Mouse (Mus musculus): ENCODE measurements around the gene Ackr4. TPM values are rescaled to one million over a fixed set of nuclear protein-coding genes. Genes with fewer than 3 reads are reported as not detected.

Ackr4 gene
- total and polyA plus RNA-seq, 2 experiments from 2014 or later = 6.7 to 18.8 TPM

GRCm38 (mm10) chr9:104099060-104099459 lies 27.7 kb downstream of the Ackr4 start:
- Histone ChIP-seq H3K9ac (replicated peaks; ENCODE audit: low read depth, low read length) (no peak overlapping the region), H3K4me3 (ENCODE audit: low read depth, low read length) (no peak overlapping the region), H3K4me1 (ENCODE audit: control insufficient read depth, insufficient read depth) (no peaks in the 10 kb centered on the region), H3K27me3 (ENCODE audit: control insufficient read depth, insufficient read depth, low read length) (no peaks in the 10 kb centered on the region), H3K9me3 (replicated peaks; ENCODE audit: control insufficient read depth, low read length) (no peaks in the 10 kb centered on the region), H3K27ac (ENCODE audit: low read depth) (no peak overlapping the region), H3K4me2 (ENCODE audit: low read depth, low read length) (no peak overlapping the region), H3K36me3 (replicated peaks; ENCODE audit: control insufficient read depth, insufficient read depth, low read length) (peaks cover 22% of the 10 kb centered on the region)
- ATAC-seq (ENCODE audit: insufficient read depth, low read depth) (no peak), DNase-seq (ENCODE audit: low spot score) (no peak)
- 85% methylated on average over 11 of the region's 11 CpGs for WGBS
- no peak for TF ChIP-seq CTCF (IDR thresholded peaks at IDR 0.05; ENCODE audit: low read depth)
- no peak for TF ChIP-seq EP300 (IDR thresholded peaks at IDR 0.05; ENCODE audit: low read depth)

- H3K4me3 ChIP-seq (ENCODE audit: low read depth, low read length) = no peak overlapping the region
- no peak overlapping the region for H3K27ac ChIP-seq (ENCODE audit: low read depth)
- H3K27me3 ChIP-seq (ENCODE audit: control insufficient read depth, insufficient read depth, low read length) = no peaks in the 10 kb centered on the region
- no peak overlapping the region for H3K9ac ChIP-seq (replicated peaks; ENCODE audit: low read depth, low read length)
- TF ChIP-seq CTCF (IDR thresholded peaks at IDR 0.05; ENCODE audit: low read depth) = no peak
- TF ChIP-seq EP300 (IDR thresholded peaks at IDR 0.05; ENCODE audit: low read depth) = no peak
- no peaks in the 10 kb centered on the region for H3K9me3 ChIP-seq (replicated peaks; ENCODE audit: control insufficient read depth, low read length)
- H3K4me1 ChIP-seq (ENCODE audit: control insufficient read depth, insufficient read depth) = no peaks in the 10 kb centered on the region
- H3K36me3 ChIP-seq (replicated peaks; ENCODE audit: control insufficient read depth, insufficient read depth, low read length) = peaks cover 23% of the 10 kb centered on the region
- ATAC-seq (ENCODE audit: insufficient read depth, low read depth) (no peak), DNase-seq (ENCODE audit: low spot score) (no peak)
- 62% methylated on average over 5 of the region's 5 CpGs for WGBS
- H3K4me2 ChIP-seq (ENCODE audit: low read depth, low read length) = no peak overlapping the region
These were observed 28.5 kb downstream of the Ackr4 start for GRCm38 (mm10) chr9:104098256-104098655.

- DNase-seq (ENCODE audit: low spot score) = no peak
- TF ChIP-seq EP300 (IDR thresholded peaks at IDR 0.05; ENCODE audit: low read depth) = no peak
- no peak for TF ChIP-seq CTCF (IDR thresholded peaks at IDR 0.05; ENCODE audit: low read depth)
- no peak overlapping the region for H3K4me2 ChIP-seq (ENCODE audit: low read depth, low read length)
- H3K9ac ChIP-seq (replicated peaks; ENCODE audit: low read depth, low read length) = no peak overlapping the region
- no peak for ATAC-seq (ENCODE audit: insufficient read depth, low read depth)
- WGBS = 88% methylated on average over 5 of the region's 5 CpGs
- H3K4me1 ChIP-seq (ENCODE audit: control insufficient read depth, insufficient read depth) = no peaks in the 10 kb centered on the region; the same call in 1 of the 2 replicates
- H3K9me3 ChIP-seq (replicated peaks; ENCODE audit: control insufficient read depth, low read length) = no peaks in the 10 kb centered on the region
- H3K4me3 ChIP-seq (ENCODE audit: low read depth, low read length) = no peak overlapping the region
- no peak overlapping the region for H3K27ac ChIP-seq (ENCODE audit: low read depth)
- no peaks in the 10 kb centered on the region for H3K27me3 ChIP-seq (ENCODE audit: control insufficient read depth, insufficient read depth, low read length)
- peaks cover 33% of the 10 kb centered on the region for H3K36me3 ChIP-seq (replicated peaks; ENCODE audit: control insufficient read depth, insufficient read depth, low read length)
These were observed 33.8 kb downstream of the Ackr4 start for GRCm38 (mm10) chr9:104092945-104093344.

GRCm38 (mm10) chr9:104088555-104088954 lies 38.2 kb downstream of the Ackr4 start:
- peaks cover 34% of the 10 kb centered on the region for H3K36me3 ChIP-seq (replicated peaks; ENCODE audit: control insufficient read depth, insufficient read depth, low read length)
- 58% methylated on average over 8 of the region's 8 CpGs for WGBS
- DNase-seq (ENCODE audit: low spot score) = no peak
- TF ChIP-seq CTCF (IDR thresholded peaks at IDR 0.05; ENCODE audit: low read depth) = no peak
- TF ChIP-seq EP300 (IDR thresholded peaks at IDR 0.05; ENCODE audit: low read depth) = no peak
- no peak; the same call in 1 of the 2 replicates for ATAC-seq (ENCODE audit: insufficient read depth, low read depth)
- H3K4me2 ChIP-seq (ENCODE audit: low read depth, low read length) = no peak overlapping the region
- no peaks in the 10 kb centered on the region; the same call in 1 of the 2 replicates for H3K4me1 ChIP-seq (ENCODE audit: control insufficient read depth, insufficient read depth)
- peak overlapping the region; percentile 51 for H3K27ac ChIP-seq (ENCODE audit: low read depth)
- H3K27me3 ChIP-seq (ENCODE audit: control insufficient read depth, insufficient read depth, low read length) = no peaks in the 10 kb centered on the region
- H3K4me3 ChIP-seq (ENCODE audit: low read depth, low read length) = no peak overlapping the region
- no peak overlapping the region; the same call in 1 of the 2 replicates for H3K9ac ChIP-seq (replicated peaks; ENCODE audit: low read depth, low read length)
- no peaks in the 10 kb centered on the region for H3K9me3 ChIP-seq (replicated peaks; ENCODE audit: control insufficient read depth, low read length)

GRCm38 (mm10) chr9:104085730-104086429 lies 40.9 kb downstream of the Ackr4 start:
- 63% methylated on average over 4 of the region's 4 CpGs for WGBS

GRCm38 (mm10) chr9:104080038-104080437 lies 46.7 kb downstream of the Ackr4 start:
- 71% methylated on average over 3 of the region's 3 CpGs for WGBS
- Histone ChIP-seq H3K4me3 (ENCODE audit: low read depth, low read length) (no peak overlapping the region), H3K27ac (ENCODE audit: low read depth) (no peak overlapping the region), H3K9ac (replicated peaks; ENCODE audit: low read depth, low read length) (no peak overlapping the region), H3K36me3 (replicated peaks; ENCODE audit: control insufficient read depth, insufficient read depth, low read length) (peaks cover 22% of the 10 kb centered on the region), H3K27me3 (ENCODE audit: control insufficient read depth, insufficient read depth, low read length) (no peaks in the 10 kb centered on the region), H3K4me1 (ENCODE audit: control insufficient read depth, insufficient read depth) (no peaks in the 10 kb centered on the region), H3K4me2 (ENCODE audit: low read depth, low read length) (no peak overlapping the region), H3K9me3 (replicated peaks; ENCODE audit: control insufficient read depth, low read length) (no peaks in the 10 kb centered on the region)
- ATAC-seq (ENCODE audit: insufficient read depth, low read depth) (no peak), DNase-seq (ENCODE audit: low spot score) (no peak)
- no peak for TF ChIP-seq EP300 (IDR thresholded peaks at IDR 0.05; ENCODE audit: low read depth)
- no peak for TF ChIP-seq CTCF (IDR thresholded peaks at IDR 0.05; ENCODE audit: low read depth)

More at GRCm38 (mm10) chr9:104085730-104086429, 40.9 kb downstream of the Ackr4 start:
- ATAC-seq (ENCODE audit: insufficient read depth, low read depth) (no peak), DNase-seq (ENCODE audit: low spot score) (no peak)
- H3K9ac ChIP-seq (replicated peaks; ENCODE audit: low read depth, low read length) = no peak overlapping the region
- no peak overlapping the region for H3K27ac ChIP-seq (ENCODE audit: low read depth)
- H3K9me3 ChIP-seq (replicated peaks; ENCODE audit: control insufficient read depth, low read length) = no peaks in the 10 kb centered on the region
- no peaks in the 10 kb centered on the region for H3K27me3 ChIP-seq (ENCODE audit: control insufficient read depth, insufficient read depth, low read length)
- no peaks in the 10 kb centered on the region for H3K4me1 ChIP-seq (ENCODE audit: control insufficient read depth, insufficient read depth)
- H3K4me2 ChIP-seq (ENCODE audit: low read depth, low read length) = no peak overlapping the region
- no peak overlapping the region for H3K4me3 ChIP-seq (ENCODE audit: low read depth, low read length)
- TF ChIP-seq CTCF (IDR thresholded peaks at IDR 0.05; ENCODE audit: low read depth) (no peak), EP300 (IDR thresholded peaks at IDR 0.05; ENCODE audit: low read depth) (no peak)
- peaks cover 31% of the 10 kb centered on the region for H3K36me3 ChIP-seq (replicated peaks; ENCODE audit: control insufficient read depth, insufficient read depth, low read length)

All from heart, postnatal 0 days (tissue).